Mouse (Mus musculus) MEL (cell line): ENCODE data around the gene Gm853. TPM values are rescaled to one million over a fixed set of nuclear protein-coding genes. Genes with fewer than 3 reads are reported as not detected.

Experiments
- DNase-seq: peaks from one replicate; pipeline ENCODE4 v3.0.0; 2011; ENCODE audit warnings: low read depth, low spot score
- H3K27ac ChIP-seq: 2 replicates; pipeline ENCODE4 v1.5.1; 2012; ENCODE audit warnings: low read depth, mild to moderate bottlenecking, control low read depth, low read length, moderate library complexity; ENCODE audit not compliant: control insufficient read depth
- H3K27me3 ChIP-seq, 2 experiments: fragments of 150-350 bp in 1 of 2; sonication (generic) in 1 of 2; 2 replicates each; pipeline ENCODE4 v1.6.1; 2012; ENCODE audit warnings: low read length in 2 of 2, mild to moderate bottlenecking in 2 of 2, improper control_type of control experiment in 1 of 2, moderate library complexity in 1 of 2; ENCODE audit not compliant: insufficient read depth in 2 of 2, control insufficient read depth in 1 of 2
- H3K36me3 ChIP-seq, 2 experiments: 2 replicates each; pipeline ENCODE4 v1.6.1; 2012 to 2014; ENCODE audit warnings: low read length in 2 of 2, improper control_type of control experiment in 1 of 2, inconsistent platforms in 1 of 2, mild to moderate bottlenecking in 1 of 2; ENCODE audit not compliant: insufficient read depth in 2 of 2, control insufficient read depth in 1 of 2
- H3K4me1 ChIP-seq, 2 experiments: fragments of 150-350 bp in 1 of 2; sonication (generic) in 1 of 2; 2 replicates each; pipeline ENCODE4 v1.6.1; 2012; ENCODE audit warnings: low read length in 2 of 2, improper control_type of control experiment in 1 of 2, mild to moderate bottlenecking in 1 of 2; ENCODE audit not compliant: insufficient read depth in 2 of 2, control insufficient read depth in 1 of 2
- H3K4me3 ChIP-seq, 2 experiments: fragments of 150-350 bp in 1 of 2; sonication (generic) in 1 of 2; 2 replicates each; pipeline ENCODE4 v1.5.1; 2012; ENCODE audit warnings: low read depth in 2 of 2, low read length in 2 of 2, mild to moderate bottlenecking in 2 of 2, moderate library complexity in 2 of 2, control low read depth in 1 of 2, improper control_type of control experiment in 1 of 2; ENCODE audit not compliant: control insufficient read depth in 1 of 2, insufficient read depth in 1 of 2
- H3K79me2 ChIP-seq: 2 replicates; pipeline ENCODE4 v1.6.1; 2012; ENCODE audit warnings: mild to moderate bottlenecking, low read length, moderate library complexity; ENCODE audit not compliant: control insufficient read depth, poor library complexity, insufficient read depth
- H3K9ac ChIP-seq: 2 replicates; pipeline ENCODE4 v1.6.1; 2012; ENCODE audit warnings: low read depth, mild to moderate bottlenecking, control low read depth, low read length, moderate library complexity; ENCODE audit not compliant: control insufficient read depth, poor library complexity, severe bottlenecking
- H3K9me3 ChIP-seq: fragments of 150-350 bp; sonication (generic); replicated peaks from 2 replicates; pipeline ENCODE4 v1.6.1; 2012; ENCODE audit warnings: mild to moderate bottlenecking, low read length, improper control_type of control experiment, moderate library complexity; ENCODE audit not compliant: insufficient read depth
- BHLHE40 ChIP-seq: IDR thresholded peaks from 2 replicates; pipeline ENCODE4 v1.6.1; 2012; ENCODE audit warnings: low read depth, mild to moderate bottlenecking, inconsistent platforms, low read length, improper control_type of control experiment, borderline replicate concordance
- CHD2 ChIP-seq: IDR thresholded peaks from 2 replicates; pipeline ENCODE4 v1.6.1; 2011; ENCODE audit warnings: low read length, improper control_type of control experiment
- ELF1 ChIP-seq: IDR thresholded peaks from 2 replicates; pipeline ENCODE4 v1.6.1; 2014; ENCODE audit warnings: low read depth, mild to moderate bottlenecking, inconsistent platforms, low read length, improper control_type of control experiment, moderate library complexity
- EP300 ChIP-seq, 2 experiments: IDR thresholded peaks; 2 replicates each; pipeline ENCODE4 v1.6.1; 2011; ENCODE audit warnings: improper control_type of control experiment in 2 of 2, low read length in 2 of 2, low read depth in 1 of 2, mild to moderate bottlenecking in 1 of 2
- ETS1 ChIP-seq: IDR thresholded peaks from 2 replicates; pipeline ENCODE4 v1.6.1; 2012; ENCODE audit warnings: low read depth, mild to moderate bottlenecking, inconsistent platforms, low read length, improper control_type of control experiment, moderate library complexity
- GABPA ChIP-seq: IDR thresholded peaks from 2 replicates; pipeline ENCODE4 v1.6.1; 2012; ENCODE audit warnings: low read depth, mild to moderate bottlenecking, inconsistent platforms, low read length, improper control_type of control experiment, moderate library complexity
- GATA1 ChIP-seq: IDR thresholded peaks from 2 replicates; pipeline ENCODE4 v1.6.1; 2011; ENCODE audit warnings: low read depth, low read length, improper control_type of control experiment
- JUND ChIP-seq: IDR thresholded peaks from 2 replicates; pipeline ENCODE4 v1.6.1; 2011; ENCODE audit warnings: low read depth, mild to moderate bottlenecking, improper control_type of control experiment, low read length
- MAX ChIP-seq: IDR thresholded peaks from 2 replicates; pipeline ENCODE4 v1.6.1; 2011; ENCODE audit warnings: low read length, improper control_type of control experiment
- MAZ ChIP-seq: IDR thresholded peaks from 2 replicates; pipeline ENCODE4 v1.6.1; 2012; ENCODE audit warnings: low read depth, mild to moderate bottlenecking, inconsistent platforms, low read length, improper control_type of control experiment
- MEF2A ChIP-seq: IDR thresholded peaks from 2 replicates; pipeline ENCODE4 v1.6.1; 2014; ENCODE audit warnings: low read depth, mild to moderate bottlenecking, inconsistent platforms, low read length, improper control_type of control experiment; ENCODE audit not compliant: poor library complexity, insufficient replicate concordance, severe bottlenecking; ENCODE audit errors: extremely low read depth
- MYB ChIP-seq: IDR thresholded peaks from 2 replicates; pipeline ENCODE4 v1.6.1; 2011; ENCODE audit warnings: mild to moderate bottlenecking, low read depth, low read length, improper control_type of control experiment
- MYC ChIP-seq: IDR thresholded peaks from 2 replicates; pipeline ENCODE4 v1.6.1; 2011; ENCODE audit warnings: low read depth, mild to moderate bottlenecking, low read length, improper control_type of control experiment, moderate library complexity
- NELFE ChIP-seq: IDR thresholded peaks from 2 replicates; pipeline ENCODE4 v1.6.1; 2011; ENCODE audit warnings: low read depth, low read length, improper control_type of control experiment
- POLR2AphosphoS2 ChIP-seq: IDR thresholded peaks from 2 replicates; pipeline ENCODE4 v1.6.1; 2011; ENCODE audit warnings: low read length, improper control_type of control experiment
- POLR2AphosphoS5 ChIP-seq: IDR thresholded peaks from 2 replicates; pipeline ENCODE4 v1.6.1; 2012; ENCODE audit warnings: low read depth, borderline replicate concordance, mild to moderate bottlenecking, inconsistent platforms, low read length, moderate library complexity, mixed read lengths
- RAD21 ChIP-seq: IDR thresholded peaks from 2 replicates; pipeline ENCODE4 v1.6.1; 2011; ENCODE audit warnings: mild to moderate bottlenecking, low read depth, low read length, improper control_type of control experiment
- SMC3 ChIP-seq: IDR thresholded peaks from 2 replicates; pipeline ENCODE4 v1.6.1; 2011; ENCODE audit warnings: low read depth, low read length, improper control_type of control experiment
- TAL1 ChIP-seq: IDR thresholded peaks from 2 replicates; pipeline ENCODE4 v1.6.1; 2012; ENCODE audit warnings: mild to moderate bottlenecking, inconsistent platforms, low read length, moderate library complexity, mixed read lengths
- TBP ChIP-seq: IDR thresholded peaks from 2 replicates; pipeline ENCODE4 v1.8.0; 2011; ENCODE audit warnings: low read depth, low read length, improper control_type of control experiment
- TCF12 ChIP-seq: IDR thresholded peaks from 2 replicates; pipeline ENCODE4 v1.6.1; 2014; ENCODE audit warnings: low read depth, mild to moderate bottlenecking, inconsistent platforms, low read length, improper control_type of control experiment, moderate library complexity
- UBTF ChIP-seq: IDR thresholded peaks from 2 replicates; pipeline ENCODE4 v1.6.1; 2012; ENCODE audit warnings: low read depth, mild to moderate bottlenecking, inconsistent platforms, low read length, improper control_type of control experiment, moderate library complexity, borderline replicate concordance; ENCODE audit not compliant: insufficient read depth
- USF1 ChIP-seq: IDR thresholded peaks from 2 replicates; pipeline ENCODE4 v1.6.1; 2014; ENCODE audit warnings: low read depth, mild to moderate bottlenecking, inconsistent platforms, low read length, improper control_type of control experiment, moderate library complexity
- USF2 ChIP-seq, 2 experiments: IDR thresholded peaks; 2 replicates each; pipeline ENCODE4 v1.6.1; 2011 to 2012; ENCODE audit warnings: improper control_type of control experiment in 2 of 2, low read length in 2 of 2, borderline replicate concordance in 1 of 2, inconsistent platforms in 1 of 2, low read depth in 1 of 2, mild to moderate bottlenecking in 1 of 2; ENCODE audit not compliant: insufficient read depth in 1 of 2
- ZC3H11A ChIP-seq: IDR thresholded peaks from 2 replicates; pipeline ENCODE4 v1.6.1; 2012; ENCODE audit warnings: low read depth, mild to moderate bottlenecking, inconsistent platforms, low read length, improper control_type of control experiment
- ZKSCAN1 ChIP-seq: IDR thresholded peaks from 2 replicates; pipeline ENCODE4 v1.6.1; 2012; ENCODE audit warnings: low read depth, mild to moderate bottlenecking, inconsistent platforms, low read length, improper control_type of control experiment, moderate library complexity
- polyA plus RNA-seq, 2 experiments: library from polyadenylated mRNA; stranded (reverse) in 1 of 2; unstranded in 1 of 2; fragments of >175 nt in 1 of 2; fragments of >200 nt in 1 of 2; gene quantifications; 2 replicates each; pipeline versions ENCODE4 v1.2.1 to v1.2.4; 2012; ENCODE audit warnings: low replicate concordance in 2 of 2, low read depth in 1 of 2; ENCODE audit not compliant: insufficient read length in 2 of 2, insufficient read depth in 1 of 2, missing spikeins in 1 of 2
- total RNA-seq: library from RNA; depleted of rRNA; stranded (reverse); fragments of 300-350 nt; gene quantifications from 2 replicates; pipeline ENCODE4 v1.2.3, GENCODE M21; 2012

The Gm853 gene
- total and polyA plus RNA-seq, 3 experiments = 0.04 TPM; not detected in 2

DNA sequence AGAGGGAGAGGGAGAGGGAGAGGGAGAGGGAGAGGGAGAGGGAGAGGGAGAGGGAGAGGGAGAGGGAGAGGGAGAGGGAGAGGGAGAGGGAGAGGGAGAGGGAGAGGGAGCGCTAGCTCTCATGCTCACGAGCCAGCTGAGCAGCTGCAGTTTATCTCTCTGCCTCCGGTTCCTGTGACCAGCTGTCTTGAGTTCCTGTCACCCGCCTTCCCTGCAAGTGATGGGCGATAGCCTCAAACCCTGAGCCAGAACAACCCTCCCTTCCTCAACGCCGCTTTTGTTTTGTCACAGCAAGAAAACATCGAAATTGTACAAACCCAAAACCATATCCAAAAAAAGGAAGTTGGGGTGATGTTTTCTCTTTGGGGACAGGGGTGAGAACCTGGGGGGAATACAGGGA lies 25.7 kb downstream of the Gm853 start:
- Histone ChIP-seq H3K9me3 (no peaks in the 10 kb centered on the region), H3K27ac (no peak overlapping the region), H3K9ac (no peak overlapping the region), H3K4me1 (peaks cover 0 to 12% of the 10 kb centered on the region in 2 experiments; a peak in 2 of 4 replicates)
- TF ChIP-seq MAZ = no peak
- 0 out of 2 replicates have a peak, but pooled peaks have one; percentile 41 for TF ChIP-seq ZKSCAN1
- no peak for TF ChIP-seq USF2 (IDR thresholded peaks at IDR 0.05; ENCODE audit: borderline replicate concordance in 1 of 2, insufficient read depth in 1 of 2, low read depth in 1 of 2, low read length in 2 of 2)
- peak in 1 of 2 experiments; percentile 42; a peak in 1 of 4 replicates for TF ChIP-seq EP300 (IDR thresholded peaks at IDR 0.05; ENCODE audit: low read depth in 1 of 2, low read length in 2 of 2)
- peak; percentile 75 for TF ChIP-seq BHLHE40
- no peak for TF ChIP-seq TBP
- no peak for TF ChIP-seq SMC3
- peak; percentile 92 for TF ChIP-seq ETS1
- no peak for TF ChIP-seq POLR2AphosphoS5
- no peak for TF ChIP-seq NELFE
- TF ChIP-seq UBTF = no peak
- no peak for TF ChIP-seq TAL1
- TF ChIP-seq ELF1 = no peak
- TF ChIP-seq RAD21 = no peak
- TF ChIP-seq TCF12 = peak; percentile 47; the same call in 1 of the 2 replicates
- no peak for TF ChIP-seq MAX
- TF ChIP-seq ZC3H11A = no peak
- TF ChIP-seq CHD2 = no peak
- TF ChIP-seq JUND = no peak
- TF ChIP-seq GATA1 = peak; percentile 37; the same call in 1 of the 2 replicates
- TF ChIP-seq POLR2AphosphoS2 = no peak
- TF ChIP-seq, all 39 proteins: peak for 6
- Histone ChIP-seq H3K27me3 (peaks cover 1 to 4% of the 10 kb centered on the region in 2 experiments; a peak in 2 of 4 replicates), H3K4me3 (no peak overlapping the region), H3K36me3 (no peaks in the 10 kb centered on the region; a peak in 1 of 4 replicates), H3K79me2 (no peaks in the 10 kb centered on the region)
- DNase-seq = peak; percentile 63

DNA sequence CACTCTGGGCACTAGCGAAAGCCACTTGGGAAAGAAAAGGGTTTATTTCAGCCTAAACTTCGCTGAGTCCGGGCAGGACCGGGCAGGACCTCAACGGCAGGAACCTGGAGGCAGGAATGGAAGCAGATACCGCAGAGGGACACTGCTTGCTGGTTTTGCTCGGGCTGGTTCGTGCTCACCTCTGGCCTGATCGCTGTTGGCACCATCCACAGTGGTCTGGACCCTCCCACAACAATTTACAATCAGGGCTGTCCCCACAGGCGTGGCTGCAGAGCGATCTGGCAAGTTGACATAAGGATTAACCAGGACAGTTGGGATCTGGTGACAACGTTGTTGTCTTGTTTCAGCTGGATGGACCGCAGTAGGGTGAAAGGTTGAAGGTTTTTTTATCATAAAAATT lies 26.3 kb downstream of the Gm853 start:
- Histone ChIP-seq H3K4me3 (no peak overlapping the region), H3K9me3 (no peaks in the 10 kb centered on the region), H3K9ac (no peak overlapping the region), H3K79me2 (no peaks in the 10 kb centered on the region), H3K27me3 (peaks cover 1 to 6% of the 10 kb centered on the region in 2 experiments; a peak in 2 of 4 replicates), H3K4me1 (peaks cover 0 to 12% of the 10 kb centered on the region in 2 experiments; a peak in 2 of 4 replicates), H3K27ac (no peak overlapping the region), H3K36me3 (no peaks in the 10 kb centered on the region; a peak in 1 of 4 replicates)
- DNase-seq = no peak
- TF ChIP-seq EP300 (IDR thresholded peaks at IDR 0.05; ENCODE audit: low read depth in 1 of 2, low read length in 2 of 2) (no peak), USF1 (no peak), MYC (no peak), USF2 (IDR thresholded peaks at IDR 0.05; ENCODE audit: borderline replicate concordance in 1 of 2, insufficient read depth in 1 of 2, low read depth in 1 of 2, low read length in 2 of 2) (no peak), NELFE (no peak), MYB (no peak), ZC3H11A (no peak), ETS1 (no peak), UBTF (no peak), TAL1 (no peak), JUND (no peak), TBP (no peak), ELF1 (no peak), MEF2A (no peak), GABPA (no peak)
